Mouse (Mus musculus): ENCODE data around the gene Gm4177.
"Not testable (repeated sequence)": the region's sequence is repeated elsewhere in the genome, so short reads cannot be mapped to it uniquely, and the experiment has no call there.

The Gm4177 gene

GRCm38 (mm10) chr7:21796628-21797027 is at the start of gene Gm4177:
Gene Gm4177 (minus strand): TSS chr7:21796728.
- DNase-seq, result not testable (repeated sequence)

- not testable (repeated sequence) for DNase-seq
Measured at GRCm38 (mm10) chr7:21844167-21844566, 47.6 kb upstream of the Gm4177 start, which contains the start of gene Gm5725. Gene Gm5725 (minus strand): TSS chr7:21844267.

GRCm38 (mm10) chr7:21832051-21832450 is 35.5 kb upstream of the Gm4177 start, which contains the start of gene Vmn1r135:
Gene Vmn1r135 (plus strand): TSS chr7:21832351.
- DNase-seq, result not testable (repeated sequence)

- not testable (repeated sequence) for DNase-seq
Measured at GRCm38 (mm10) chr7:21761375-21761774, 35.2 kb downstream of the Gm4177 start, which contains the start of gene Gm4175. Gene Gm4175 (minus strand): TSS chr7:21761475.

Data from lung, postnatal 36 days (tissue).